Mouse (Mus musculus) neural tube, embryonic 15.5 days (tissue): ENCODE measurements around the gene Capn13. TPM values are rescaled to one million over a fixed set of nuclear protein-coding genes. Genes with fewer than 3 reads are reported as not detected.

Source experiments
- ATAC-seq: fragments of 200-750 bp; cut with Nextera tagmentation; 2 replicates; pipeline ENCODE4 v1.8.0; 2017; ENCODE audit warnings: mild to moderate bottlenecking, moderate TSS enrichment, moderate library complexity; ENCODE audit not compliant: low FRiP score
- H3K27ac ChIP-seq: fragments of 300-500 bp; sonication (generic); replicated peaks from 2 replicates; pipeline ENCODE4 v1.5.1; 2015; ENCODE audit warnings: mild to moderate bottlenecking, inconsistent platforms
- H3K27me3 ChIP-seq: fragments of 300-500 bp; sonication (generic); replicated peaks from 2 replicates; pipeline ENCODE4 v1.6.1; 2015; ENCODE audit warnings: inconsistent platforms
- H3K36me3 ChIP-seq: fragments of 300-500 bp; sonication (generic); 2 replicates; pipeline ENCODE4 v1.6.1; 2015; ENCODE audit warnings: inconsistent platforms
- H3K4me1 ChIP-seq: fragments of 300-500 bp; sonication (generic); 2 replicates; pipeline ENCODE4 v1.6.1; 2015; ENCODE audit warnings: inconsistent platforms
- H3K4me2 ChIP-seq: fragments of 300-500 bp; sonication (generic); 2 replicates; pipeline ENCODE4 v1.6.1; 2015; ENCODE audit warnings: inconsistent platforms, mild to moderate bottlenecking, moderate library complexity
- H3K4me3 ChIP-seq: fragments of 300-500 bp; sonication (generic); replicated peaks from 2 replicates; pipeline ENCODE4 v1.5.1; 2015; ENCODE audit warnings: mild to moderate bottlenecking, inconsistent platforms
- H3K9ac ChIP-seq: fragments of 300-500 bp; sonication (generic); replicated peaks from 2 replicates; pipeline ENCODE4 v1.6.1; 2015; ENCODE audit warnings: mild to moderate bottlenecking, inconsistent platforms
- H3K9me3 ChIP-seq: fragments of 300-500 bp; sonication (generic); replicated peaks from 2 replicates; pipeline ENCODE4 v1.6.1; 2016; ENCODE audit warnings: inconsistent platforms
- WGBS: fragments of 180-500 bp; shearing (Covaris S2); methylation state at CpG from one replicate; pipeline ENCODE4 v1.1.7; 2015; ENCODE audit warnings: mixed read lengths; 5-methylcytosine and 5-hydroxymethylcytosine counted together
- polyA plus RNA-seq: library from polyadenylated mRNA; unstranded; fragments of >200 nt; fragmentation: Nextera tagmentation; extraction: Ambion mirVana; gene quantifications from 2 replicates; pipeline ENCODE4 v1.2.1, GENCODE M21; 2015

Capn13 gene
- 0.18 and 0.24 TPM in 2 replicates for polyA plus RNA-seq

GRCm38 (mm10) chr17:73400862-73401261 lies at the start of gene Capn13:
Gene Capn13 (minus strand): TSS chr17:73400866.
- H3K4me1 ChIP-seq = no peaks in the 10 kb centered on the region
- H3K9ac ChIP-seq = no peak within 1 kb of the TSS
- no peak for ATAC-seq
- H3K36me3 ChIP-seq = no peaks in the 10 kb centered on the region
- H3K9me3 ChIP-seq = no peaks in the 10 kb centered on the region
- WGBS = 80% methylated on average over 2 of the region's 2 CpGs
- no peak within 1 kb of the TSS for H3K27ac ChIP-seq
- H3K4me3 ChIP-seq = no peak within 1 kb of the TSS
- no peaks in the 10 kb centered on the region for H3K27me3 ChIP-seq
- no peak within 1 kb of the TSS for H3K4me2 ChIP-seq

GRCm38 (mm10) chr17:73449104-73449503 lies 48.4 kb upstream of the Capn13 start:
- Histone ChIP-seq H3K4me3 (no peak overlapping the region), H3K36me3 (no peaks in the 10 kb centered on the region), H3K9me3 (no peaks in the 10 kb centered on the region), H3K4me2 (no peak overlapping the region), H3K27me3 (no peaks in the 10 kb centered on the region), H3K27ac (no peak overlapping the region), H3K9ac (no peak overlapping the region), H3K4me1 (no peaks in the 10 kb centered on the region)
- no peak for ATAC-seq

- 83% methylated on average over 1 of the region's 1 CpGs for WGBS
- ATAC-seq = no peak
These were observed 40.1 kb upstream of the Capn13 start for GRCm38 (mm10) chr17:73440798-73441197.

GRCm38 (mm10) chr17:73432564-73433006 lies 31.9 kb upstream of the Capn13 start:
- Histone ChIP-seq H3K27me3 (no peaks in the 10 kb centered on the region), H3K9ac (no peak overlapping the region), H3K27ac (0 out of 2 replicates have a peak overlapping the region, but pooled peaks have one; percentile 30), H3K4me2 (no peak overlapping the region), H3K4me3 (no peak overlapping the region), H3K4me1 (peaks cover 11% of the 10 kb centered on the region), H3K9me3 (no peaks in the 10 kb centered on the region), H3K36me3 (no peaks in the 10 kb centered on the region)
- peak; percentile 24; the same call in 1 of the 2 replicates for ATAC-seq
- WGBS = 11% methylated on average over 2 of the region's 2 CpGs

More at GRCm38 (mm10) chr17:73440798-73441197, 40.1 kb upstream of the Capn13 start:
- H3K9ac ChIP-seq = no peak overlapping the region
- H3K9me3 ChIP-seq = no peaks in the 10 kb centered on the region
- H3K27ac ChIP-seq = no peak overlapping the region
- no peaks in the 10 kb centered on the region for H3K36me3 ChIP-seq
- H3K4me3 ChIP-seq = no peak overlapping the region
- H3K27me3 ChIP-seq = no peaks in the 10 kb centered on the region
- no peaks in the 10 kb centered on the region for H3K4me1 ChIP-seq
- H3K4me2 ChIP-seq = no peak overlapping the region

GRCm38 (mm10) chr17:73432058-73432457 lies 31.4 kb upstream of the Capn13 start:
- WGBS = 70% methylated on average over 1 of the region's 1 CpGs
- Histone ChIP-seq H3K4me2 (no peak overlapping the region), H3K27me3 (no peaks in the 10 kb centered on the region), H3K4me3 (no peak overlapping the region), H3K9ac (no peak overlapping the region), H3K4me1 (peaks cover 11% of the 10 kb centered on the region), H3K9me3 (no peaks in the 10 kb centered on the region), H3K36me3 (no peaks in the 10 kb centered on the region), H3K27ac (no peak overlapping the region; the same call in 1 of the 2 replicates)
- ATAC-seq = no peak

- ATAC-seq = no peak
- H3K4me2 ChIP-seq = no peak overlapping the region
- no peak overlapping the region for H3K4me3 ChIP-seq
- 43% methylated on average over 2 of the region's 2 CpGs for WGBS
- no peaks in the 10 kb centered on the region for H3K9me3 ChIP-seq
- no peaks in the 10 kb centered on the region for H3K27me3 ChIP-seq
- H3K4me1 ChIP-seq = peaks cover 2% of the 10 kb centered on the region; the same call in 1 of the 2 replicates
- H3K27ac ChIP-seq = no peak overlapping the region
- H3K9ac ChIP-seq = no peak overlapping the region
- H3K36me3 ChIP-seq = no peaks in the 10 kb centered on the region
These were observed 16.7 kb upstream of the Capn13 start for GRCm38 (mm10) chr17:73417382-73417781.

GRCm38 (mm10) chr17:73416181-73416795 lies 15.6 kb upstream of the Capn13 start:
- Histone ChIP-seq H3K27ac (no peak overlapping the region), H3K36me3 (no peaks in the 10 kb centered on the region), H3K4me3 (no peak overlapping the region), H3K4me2 (no peak overlapping the region), H3K27me3 (no peaks in the 10 kb centered on the region), H3K9me3 (no peaks in the 10 kb centered on the region), H3K4me1 (peaks cover 6% of the 10 kb centered on the region; the same call in 1 of the 2 replicates), H3K9ac (no peak overlapping the region)
- no peak for ATAC-seq
- WGBS = 66% methylated on average over 6 of the region's 6 CpGs

GRCm38 (mm10) chr17:73411817-73412216 lies 11.2 kb upstream of the Capn13 start:
- Histone ChIP-seq H3K4me1 (0 out of 2 replicates have a peak, but pooled peaks cover 4% of the 10 kb centered on the region), H3K36me3 (no peaks in the 10 kb centered on the region), H3K4me3 (no peak overlapping the region), H3K27ac (no peak overlapping the region), H3K9me3 (no peaks in the 10 kb centered on the region), H3K4me2 (no peak overlapping the region), H3K9ac (no peak overlapping the region), H3K27me3 (no peaks in the 10 kb centered on the region)
- ATAC-seq = no peak
- 37% methylated on average over 4 of the region's 4 CpGs for WGBS

- no peak overlapping the region for H3K4me2 ChIP-seq
- H3K9ac ChIP-seq = no peak overlapping the region
- no peak for ATAC-seq
- no peaks in the 10 kb centered on the region for H3K36me3 ChIP-seq
- H3K4me3 ChIP-seq = no peak overlapping the region
- whole genome bisulfite sequencing = 77% methylated on average over 2 of the region's 2 CpGs
- H3K27ac ChIP-seq = no peak overlapping the region
- H3K4me1 ChIP-seq = no peaks in the 10 kb centered on the region
- H3K9me3 ChIP-seq = no peaks in the 10 kb centered on the region
- H3K27me3 ChIP-seq = no peaks in the 10 kb centered on the region
These were observed 606 bp upstream of the Capn13 start for GRCm38 (mm10) chr17:73401272-73401671.

GRCm38 (mm10) chr17:73399136-73399535 lies 1.5 kb downstream of the Capn13 start:
- Histone ChIP-seq H3K27me3 (no peaks in the 10 kb centered on the region), H3K36me3 (no peaks in the 10 kb centered on the region), H3K4me2 (no peak overlapping the region), H3K4me1 (no peaks in the 10 kb centered on the region), H3K9ac (no peak overlapping the region), H3K9me3 (no peaks in the 10 kb centered on the region), H3K4me3 (no peak overlapping the region), H3K27ac (no peak overlapping the region)
- 77% methylated on average over 2 of the region's 2 CpGs for WGBS
- no peak for ATAC-seq

- WGBS = 68% methylated on average over 1 of the region's 1 CpGs
- no peak overlapping the region for H3K4me2 ChIP-seq
- no peaks in the 10 kb centered on the region for H3K36me3 ChIP-seq
- no peaks in the 10 kb centered on the region for H3K27me3 ChIP-seq
- no peak overlapping the region for H3K4me3 ChIP-seq
- H3K9ac ChIP-seq = no peak overlapping the region
- ATAC-seq = no peak
- H3K4me1 ChIP-seq = peaks cover 16% of the 10 kb centered on the region
- H3K9me3 ChIP-seq = no peaks in the 10 kb centered on the region
- H3K27ac ChIP-seq = no peak overlapping the region
These were observed 7.3 kb downstream of the Capn13 start for GRCm38 (mm10) chr17:73393361-73393760.

- no peak overlapping the region for H3K4me3 ChIP-seq
- 87% methylated on average over 4 of the region's 4 CpGs for WGBS
- no peaks in the 10 kb centered on the region for H3K9me3 ChIP-seq
- no peak overlapping the region for H3K9ac ChIP-seq
- ATAC-seq = no peak
- H3K4me1 ChIP-seq = peaks cover 16% of the 10 kb centered on the region
- no peak overlapping the region for H3K4me2 ChIP-seq
- H3K36me3 ChIP-seq = no peaks in the 10 kb centered on the region
- no peaks in the 10 kb centered on the region for H3K27me3 ChIP-seq
- H3K27ac ChIP-seq = no peak overlapping the region
These were observed 8.9 kb downstream of the Capn13 start for GRCm38 (mm10) chr17:73391771-73392170.
